Mouse (Mus musculus) erythroblast, embryonic 14.5 days (primary cell): ENCODE measurements around the gene Zfyve1. TPM values are rescaled to one million over a fixed set of nuclear protein-coding genes. Genes with fewer than 3 reads are reported as not detected.

Source experiments
- H3K27me3 ChIP-seq: 2 replicates; pipeline ENCODE4 v1.6.1; 2012; ENCODE audit warnings: inconsistent platforms; ENCODE audit not compliant: control insufficient read depth
- H3K36me3 ChIP-seq: 2 replicates; pipeline ENCODE4 v1.6.1; 2012; ENCODE audit warnings: mild to moderate bottlenecking, inconsistent platforms; ENCODE audit not compliant: control insufficient read depth
- H3K4me1 ChIP-seq: 2 replicates; pipeline ENCODE4 v1.6.1; 2012; ENCODE audit warnings: inconsistent platforms; ENCODE audit not compliant: control insufficient read depth
- H3K4me3 ChIP-seq: replicated peaks from 2 replicates; pipeline ENCODE3; 2012; ENCODE audit warnings: moderate library complexity, mild to moderate bottlenecking, inconsistent platforms
- H3K9me3 ChIP-seq: 2 replicates; pipeline ENCODE4 v1.6.1; 2012; ENCODE audit warnings: low read length, inconsistent platforms, mixed read lengths; ENCODE audit not compliant: control insufficient read depth
- GATA1 ChIP-seq: IDR thresholded peaks from 2 replicates; pipeline ENCODE4 v1.6.1; 2012; ENCODE audit warnings: low read length, inconsistent platforms, mixed read lengths
- TAL1 ChIP-seq: IDR thresholded peaks from 3 replicates; pipeline ENCODE4 v1.6.1; 2012; ENCODE audit warnings: low read length, inconsistent platforms, mixed read lengths
- polyA plus RNA-seq: library from polyadenylated mRNA; stranded (reverse); fragments of >175 nt; gene quantifications from 2 replicates; pipeline ENCODE4 v1.2.3, GENCODE M21; 2012

Zfyve1 gene
- polyA plus RNA-seq, 1 experiment: 0.66 TPM

GRCm38 (mm10) chr12:83496736-83497135, 100.3 kb downstream of the Zfyve1 start:
- H3K9me3 ChIP-seq: no peaks in the 10 kb centered on the region
- no peaks in the 10 kb centered on the region for H3K36me3 ChIP-seq
- H3K4me1 ChIP-seq: peaks cover 5% of the 10 kb centered on the region
- peaks cover 21% of the 10 kb centered on the region for H3K27me3 ChIP-seq
- TF ChIP-seq GATA1 (no peak), TAL1 (no peak)
- H3K4me3 ChIP-seq: no peak overlapping the region

Other genes starting within 250 kb of the Zfyve1 start
- 1.9 and 2.2 TPM in 2 replicates for gene Dpf3, start 109.5 kb downstream of the Zfyve1 start, polyA plus RNA-seq
- gene Dcaf4, start 76.8 kb downstream of the Zfyve1 start, polyA plus RNA-seq: 0.53 TPM in 2 replicates
- gene Rbm25, start 34.0 kb upstream of the Zfyve1 start, polyA plus RNA-seq: 5.2 and 6.1 TPM in 2 replicates
- 0.53 and 0.65 TPM in 2 replicates for gene Psen1, start 90.9 kb upstream of the Zfyve1 start, polyA plus RNA-seq
- gene Papln, start 166.4 kb upstream of the Zfyve1 start, polyA plus RNA-seq: not detected in 2 replicates